ENCODE assay signal across 9 mouse cellular contexts in genomic region chr4:126300916-126301583, GRCm38 (mm10). TPM values are rescaled to one million over a fixed set of nuclear protein-coding genes. Genes with fewer than 3 reads are reported as not detected.
DNase-seq lines count a peak whose midpoint lies in the region; ATAC-seq and TF ChIP-seq lines count a peak whose summit lies in the region.
"Had no signal": no experiment of that assay in that cellular context is flagged by ENCODE, and none has a peak within 500 bp of the region (broad histone marks: within the 10 kb centered on the region; RNA-seq: fewer than 3 reads in every experiment).

No protein-coding gene starts in this region.

- WGBS in forebrain, embryonic 13.5 days, result under 1% methylated on average over 45 of the region's 50 CpGs
- WGBS in liver, embryonic 14.5 days (ENCODE audit: insufficient replicate concordance), result 2% methylated on average over 50 of the region's 50 CpGs

- H3K9ac ChIP-seq in forebrain, embryonic 13.5 days, result peak overlapping the region; percentile 10; the same call in 1 of the 2 replicates
- H3K9ac ChIP-seq in liver, embryonic 14.5 days (replicated peaks), result no peak overlapping the region

- no peaks in the 10 kb centered on the region for H3K36me3 ChIP-seq in forebrain, embryonic 13.5 days (ENCODE audit: poor library complexity, severe bottlenecking)
- H3K36me3 ChIP-seq in liver, embryonic 14.5 days (replicated peaks; ENCODE audit: control insufficient read depth, insufficient read depth, low read depth), result no peaks in the 10 kb centered on the region
- H3K36me3 ChIP-seq: G1E had no signal

- no peak for TF ChIP-seq EP300 in liver, embryonic 14.5 days (IDR thresholded peaks at IDR 0.05; ENCODE audit: low read depth)

- peaks cover 82% of the 10 kb centered on the region for H3K27me3 ChIP-seq in forebrain, embryonic 13.5 days
- peaks cover 55% of the 10 kb centered on the region for H3K27me3 ChIP-seq in liver, embryonic 14.5 days (ENCODE audit: control insufficient read depth, insufficient read depth, low read length)

- ATAC-seq in forebrain, embryonic 13.5 days, result no peak
- ATAC-seq in liver, embryonic 14.5 days (ENCODE audit: insufficient read depth), result no peak

- H3K9me3 ChIP-seq in forebrain, embryonic 13.5 days (replicated peaks), result peaks cover 6% of the 10 kb centered on the region; the same call in 1 of the 2 replicates
- H3K9me3 ChIP-seq in liver, embryonic 14.5 days (ENCODE audit: control insufficient read depth, low read length), result no peaks in the 10 kb centered on the region; the same call in 1 of the 2 replicates

- no peak for TF ChIP-seq CTCF in liver, embryonic 14.5 days (IDR thresholded peaks at IDR 0.05; ENCODE audit: low read depth)

- H3K27ac ChIP-seq in forebrain, embryonic 13.5 days, result no peak overlapping the region
- no peak overlapping the region for H3K27ac ChIP-seq in liver, embryonic 14.5 days

- peak overlapping the region; percentile 14; the same call in 1 of the 2 replicates for H3K4me3 ChIP-seq in forebrain, embryonic 13.5 days
- no peak overlapping the region; a peak in 1 of 4 replicates for H3K4me3 ChIP-seq in liver, embryonic 14.5 days (ENCODE audit: insufficient read depth in 1 of 2, low read depth in 2 of 2, low read length in 2 of 2)

- peaks cover 22% of the 10 kb centered on the region for H3K4me1 ChIP-seq in forebrain, embryonic 13.5 days
- H3K4me1 ChIP-seq in liver, embryonic 14.5 days (replicated peaks; ENCODE audit: control insufficient read depth in 2 of 2, insufficient read depth in 2 of 2, low read length in 1 of 2), result no peaks in the 10 kb centered on the region

- H3K4me2 ChIP-seq in forebrain, embryonic 13.5 days, result peak overlapping the region; percentile 47
- H3K4me2 ChIP-seq in liver, embryonic 14.5 days (ENCODE audit: low read depth), result peak overlapping the region; percentile 41

- peak; percentile 92 for DNase-seq in heart, adult 11 months
- no peak for DNase-seq in heart, adult 9 months (ENCODE audit: low spot score in 2 of 2)
- peak; percentile 47 for DNase-seq in CD4-positive, CD25-positive, alpha-beta regulatory T cell, adult 2 months (ENCODE audit: low read depth, low spot score)
- no peak for DNase-seq in liver, embryonic 14.5 days (ENCODE audit: low read depth in 3 of 3, low spot score in 3 of 3)
- DNase-seq in right cerebral cortex, postnatal 25 days, result no peak
- DNase-seq in layer of hippocampus, adult 18-20 months (ENCODE audit: low spot score in 2 of 2), result no peak
- no peak for DNase-seq in lung, postnatal 25 days (ENCODE audit: low spot score)

RNA-seq across cellular contexts. Expression of gene Col8a2, which starts 14.5 kb away (rescaled TPM):
- 0.96 and 1.4 TPM in 2 replicates for polyA plus RNA-seq in forebrain, embryonic 13.5 days (2015; fragmentation: Nextera tagmentation; extraction: Ambion mirVana)
- polyA plus RNA-seq in liver, embryonic 14.5 days (2012; rRNA removed), result 0.15 and 0.28 TPM in 2 replicates
- polyA plus RNA-seq in liver, embryonic 14.5 days (2014; fragmentation: Nextera tagmentation; extraction: Ambion mirVana), result 0.25 and 0.52 TPM in 2 replicates
- 1 to 10 TPM; 1.7 to 2.3 TPM for total RNA-seq in layer of hippocampus, adult 18-20 months (2021)
- polyA plus RNA-seq: G1E had no signal

RNA-seq across cellular contexts. Expression of gene Adprhl2, which starts 20.5 kb away (rescaled TPM):
- polyA plus RNA-seq in forebrain, embryonic 13.5 days (2015; fragmentation: Nextera tagmentation; extraction: Ambion mirVana), result 70.9 and 81.6 TPM in 2 replicates
- 15.4 TPM in 2 replicates for polyA plus RNA-seq in liver, embryonic 14.5 days (2012; rRNA removed)
- 15.4 and 18.4 TPM in 2 replicates for polyA plus RNA-seq in liver, embryonic 14.5 days (2014; fragmentation: Nextera tagmentation; extraction: Ambion mirVana)
- 10 to 100 TPM; 29.1 to 32.3 TPM for total RNA-seq in layer of hippocampus, adult 18-20 months (2021)

RNA-seq across cellular contexts. Expression of gene Tekt2, which starts 24.4 kb away (rescaled TPM):
- 10.0 and 11.2 TPM in 2 replicates for polyA plus RNA-seq in forebrain, embryonic 13.5 days (2015; fragmentation: Nextera tagmentation; extraction: Ambion mirVana)
- 0.45 and 0.85 TPM in 2 replicates for polyA plus RNA-seq in liver, embryonic 14.5 days (2012; rRNA removed)
- 0.39 and 0.44 TPM in 2 replicates for polyA plus RNA-seq in liver, embryonic 14.5 days (2014; fragmentation: Nextera tagmentation; extraction: Ambion mirVana)
- total RNA-seq in layer of hippocampus, adult 18-20 months (2021), result under 1 TPM; 0.94 to 0.99 TPM
- polyA plus RNA-seq: G1E had no signal

RNA-seq across cellular contexts. Expression of gene Trappc3, which starts 38.9 kb away (rescaled TPM):
- 141 and 143 TPM in 2 replicates for polyA plus RNA-seq in forebrain, embryonic 13.5 days (2015; fragmentation: Nextera tagmentation; extraction: Ambion mirVana)
- 16.3 and 23.4 TPM in 2 replicates for polyA plus RNA-seq in liver, embryonic 14.5 days (2012; rRNA removed)
- polyA plus RNA-seq in liver, embryonic 14.5 days (2014; fragmentation: Nextera tagmentation; extraction: Ambion mirVana), result 8.8 and 9.2 TPM in 2 replicates
- 10 to 100 TPM; 83.4 to 87.4 TPM for total RNA-seq in layer of hippocampus, adult 18-20 months (2021)

RNA-seq across cellular contexts. Expression of gene Map7d1, which starts 44.9 kb away (rescaled TPM):
- polyA plus RNA-seq in forebrain, embryonic 13.5 days (2015; fragmentation: Nextera tagmentation; extraction: Ambion mirVana), result 53.5 and 58.2 TPM in 2 replicates
- polyA plus RNA-seq in liver, embryonic 14.5 days (2012; rRNA removed), result 8.6 and 9.4 TPM in 2 replicates
- 4.9 and 6.1 TPM in 2 replicates for polyA plus RNA-seq in liver, embryonic 14.5 days (2014; fragmentation: Nextera tagmentation; extraction: Ambion mirVana)
- 100 to 1,000 TPM; 245 to 258 TPM for total RNA-seq in layer of hippocampus, adult 18-20 months (2021)

Comparison
In these comparisons a context has a peak if more than half of its experiments do, and no peak if none do; other contexts are left out.
1. DNase-seq: peak in heart, adult 11 months (single experiment) and CD4-positive, CD25-positive, alpha-beta regulatory T cell, adult 2 months (single experiment); none in heart, adult 9 months (0 of 2), liver, embryonic 14.5 days (0 of 3), right cerebral cortex, postnatal 25 days (single experiment), layer of hippocampus, adult 18-20 months (0 of 2) and lung, postnatal 25 days (single experiment).